Mouse (Mus musculus): ENCODE results near the gene Egln1.

DNA sequence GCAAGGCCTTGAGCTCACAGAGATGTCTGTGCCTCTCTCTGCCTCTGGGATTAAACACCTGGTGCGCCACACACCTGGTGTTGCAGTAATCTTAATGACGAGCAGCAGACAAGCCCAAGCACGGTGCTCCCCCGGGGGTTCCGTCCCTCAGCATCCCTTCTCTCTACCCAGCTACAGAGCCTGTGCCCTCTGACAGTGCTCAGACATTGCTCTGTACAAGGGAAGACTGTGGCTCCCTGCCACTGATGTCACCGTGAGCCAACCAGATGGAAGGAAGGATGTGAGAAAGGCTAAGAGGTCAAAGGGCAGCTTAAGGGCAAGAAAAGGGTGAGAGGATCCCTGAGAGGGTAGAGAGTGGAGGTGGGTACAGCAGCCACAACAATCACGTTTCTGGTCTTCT, 4.7 kb downstream of the Egln1 start:
- TF ChIP-seq POLR2A (IDR thresholded peaks at IDR 0.05; ENCODE audit: control insufficient read depth, low read depth, low read length): no peak
- TF ChIP-seq CTCF (IDR thresholded peaks at IDR 0.05; ENCODE audit: control insufficient read depth, insufficient read depth, insufficient replicate concordance, low read depth, low read length): no peak

Measured in testis, adult 2 months (tissue).